Mouse (Mus musculus) C2C12 (cell line): ENCODE measurements around the gene 4921507P07Rik. TPM values are rescaled to one million over a fixed set of nuclear protein-coding genes. Genes with fewer than 3 reads are reported as not detected.
A peak's percentile ranks its signal among the peaks of the same experiment; 100 is the strongest.
"Not testable (repeated sequence)": the region's sequence is repeated elsewhere in the genome, so short reads cannot be mapped to it uniquely, and the experiment has no call there.

Experiments
- H3K27me3 ChIP-seq: one replicate; pipeline ENCODE4 v1.6.1; 2011; ENCODE audit not compliant: control insufficient read depth, insufficient read depth, insufficient read length
- H3K36me3 ChIP-seq: one replicate; pipeline ENCODE4 v1.6.1; 2011; ENCODE audit not compliant: control insufficient read depth, insufficient read depth
- H3K4me3 ChIP-seq: one replicate; pipeline ENCODE4 v1.5.1; 2011; ENCODE audit warnings: mild to moderate bottlenecking, control low read depth; ENCODE audit not compliant: poor library complexity, insufficient read depth, severe bottlenecking
- H3K79me2 ChIP-seq: one replicate; pipeline ENCODE4 v1.6.1; 2011; ENCODE audit not compliant: control insufficient read depth, insufficient read depth
- H3K79me3 ChIP-seq: one replicate; pipeline ENCODE4 v1.6.1; 2011; ENCODE audit warnings: low read depth, control low read depth
- H3ac ChIP-seq: one replicate; pipeline ENCODE3; 2011; ENCODE audit warnings: low read depth; ENCODE audit not compliant: control insufficient read depth, insufficient read length
- CEBPB ChIP-seq: IDR thresholded peaks from one replicate; pipeline ENCODE4 v1.6.1; 2011; ENCODE audit warnings: low read depth, mild to moderate bottlenecking, control low read depth, moderate library complexity
- CTCF ChIP-seq: IDR thresholded peaks from one replicate; pipeline ENCODE4 v1.5.1; 2011; ENCODE audit not compliant: control insufficient read depth, insufficient read depth, insufficient read length
- FOSL1 ChIP-seq: IDR thresholded peaks from one replicate; pipeline ENCODE4 v1.8.0; 2011; ENCODE audit warnings: mild to moderate bottlenecking, low read length; ENCODE audit not compliant: poor library complexity, insufficient read depth, severe bottlenecking
- MAX ChIP-seq: IDR thresholded peaks from one replicate; pipeline ENCODE4 v1.6.1; 2011; ENCODE audit warnings: mild to moderate bottlenecking, control low read depth
- MYOD1 ChIP-seq: IDR thresholded peaks from one replicate; pipeline ENCODE4 v1.6.1; 2011; ENCODE audit warnings: low read depth; ENCODE audit not compliant: control insufficient read depth, insufficient read length
- MYOG ChIP-seq: IDR thresholded peaks from one replicate; pipeline ENCODE4 v1.6.1; 2011; ENCODE audit not compliant: control insufficient read depth, insufficient read length; ENCODE audit errors: extremely low read depth
- USF1 ChIP-seq: IDR thresholded peaks from one replicate; pipeline ENCODE4 v1.6.1; 2011; ENCODE audit warnings: low read depth, mild to moderate bottlenecking, control low read depth, moderate library complexity
- long read RNA-seq, 2 experiments: library from polyadenylated mRNA; unstranded; transcript quantifications; one replicate each; pipeline ENCODE4 v2.0.0; 2019 to 2020
- polyA plus RNA-seq: library from polyadenylated mRNA; unstranded; fragments of >200 nt; fragmentation: generic; extraction: Trizol; gene quantifications from one replicate; pipeline ENCODE4 v1.2.1, GENCODE M21; 2012; ENCODE audit warnings: missing spikeins

Gene 4921507P07Rik
- polyA plus RNA-seq: not detected
- long read RNA-seq, experiment 1: 0 reads
- long read RNA-seq, experiment 2: 0 reads

GRCm38 (mm10) chr6:50596301-50597211 is at the start of gene 4921507P07Rik:
4921507P07Rik (minus strand) TSS chr6:50596632.
- TF ChIP-seq CTCF: peak; percentile 58
- TF ChIP-seq MAX: no peak
- Histone ChIP-seq H3K36me3 (no peaks in the 10 kb centered on the region), H3ac (no peak within 1 kb of the TSS), H3K27me3 (peaks cover 18% of the 10 kb centered on the region), H3K79me2 (no peaks in the 10 kb centered on the region), H3K79me3 (no peaks in the 10 kb centered on the region), H3K4me3 (no peak within 1 kb of the TSS)

DNA sequence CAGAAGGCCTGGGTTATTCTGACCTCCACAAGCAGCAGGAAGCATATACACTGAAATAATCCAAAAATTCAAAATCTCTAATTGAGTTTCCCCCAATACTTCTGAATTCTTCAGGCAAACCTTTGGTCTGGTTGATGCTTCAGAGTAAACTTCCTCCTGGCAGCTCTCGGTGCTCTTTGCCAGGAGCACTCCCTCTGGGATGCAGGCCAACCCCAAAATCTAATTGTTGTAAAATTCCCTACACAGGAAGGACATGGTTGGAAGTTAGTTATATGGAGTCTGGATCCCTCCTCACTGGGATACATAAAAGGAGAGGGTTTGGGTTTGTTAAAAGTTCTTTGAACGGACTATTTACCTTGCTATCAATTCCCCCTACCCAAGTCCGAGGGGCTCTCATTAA is 48.3 kb upstream of the 4921507P07Rik start:
- H3K79me3 ChIP-seq: no peaks in the 10 kb centered on the region
- no peaks in the 10 kb centered on the region for H3K36me3 ChIP-seq
- no peak overlapping the region for H3ac ChIP-seq
- TF ChIP-seq MAX (no peak), USF1 (no peak), CTCF (no peak), MYOD1 (no peak), CEBPB (no peak), MYOG (no peak), FOSL1 (no peak)
- no peak overlapping the region for H3K4me3 ChIP-seq
- H3K27me3 ChIP-seq: peaks cover 30% of the 10 kb centered on the region
- no peaks in the 10 kb centered on the region for H3K79me2 ChIP-seq

DNA sequence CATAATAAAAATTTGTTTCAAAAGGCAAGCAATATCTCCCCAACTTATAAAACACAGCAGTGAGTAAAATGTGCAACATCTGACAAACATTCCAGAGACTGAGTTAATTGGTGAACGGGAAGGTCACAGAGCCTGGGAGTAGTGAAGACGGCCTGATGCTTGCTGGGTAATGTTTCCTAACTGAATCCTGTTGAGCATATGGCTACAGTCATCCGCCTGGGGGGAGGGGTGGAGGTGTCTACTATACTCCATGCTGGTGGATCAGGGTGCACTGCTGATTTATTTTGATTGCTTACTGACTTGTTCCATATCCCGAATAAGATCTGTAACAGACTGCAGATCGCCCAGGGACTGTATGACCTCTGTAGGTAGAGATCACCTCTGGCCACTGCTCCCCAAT is 45.5 kb upstream of the 4921507P07Rik start:
- Histone ChIP-seq H3K36me3 (no peaks in the 10 kb centered on the region), H3K27me3 (peaks cover 28% of the 10 kb centered on the region), H3K79me3 (no peaks in the 10 kb centered on the region), H3K79me2 (no peaks in the 10 kb centered on the region), H3ac (no peak overlapping the region), H3K4me3 (no peak overlapping the region)
- TF ChIP-seq CTCF (no peak), FOSL1 (no peak), CEBPB (no peak), MYOG (no peak), USF1 (no peak), MYOD1 (no peak), MAX (no peak)

GRCm38 (mm10) chr6:50640377-50640776 is 43.9 kb upstream of the 4921507P07Rik start:
- H3ac ChIP-seq: no peak overlapping the region
- H3K79me3 ChIP-seq: no peaks in the 10 kb centered on the region
- peaks cover 26% of the 10 kb centered on the region for H3K27me3 ChIP-seq
- no peak overlapping the region for H3K4me3 ChIP-seq
- no peaks in the 10 kb centered on the region for H3K79me2 ChIP-seq
- H3K36me3 ChIP-seq: no peaks in the 10 kb centered on the region
- no peak for TF ChIP-seq MAX
- TF ChIP-seq FOSL1: no peak
- TF ChIP-seq MYOG: no peak
- no peak for TF ChIP-seq CEBPB
- no peak for TF ChIP-seq USF1
- TF ChIP-seq CTCF: no peak
- TF ChIP-seq MYOD1: no peak

GRCm38 (mm10) chr6:50639656-50640055 is 43.2 kb upstream of the 4921507P07Rik start:
- Histone ChIP-seq H3K4me3 (no peak overlapping the region), H3K79me2 (no peaks in the 10 kb centered on the region), H3ac (no peak overlapping the region), H3K79me3 (no peaks in the 10 kb centered on the region), H3K27me3 (peaks cover 26% of the 10 kb centered on the region), H3K36me3 (no peaks in the 10 kb centered on the region)
- no peak for TF ChIP-seq USF1

- H3K4me3 ChIP-seq, H3K27me3 ChIP-seq, H3K36me3 ChIP-seq, H3ac ChIP-seq, H3K79me3 ChIP-seq, H3K79me2 ChIP-seq: not testable (repeated sequence)
Observed at GRCm38 (mm10) chr6:50626170-50626569, 29.7 kb upstream of the 4921507P07Rik start.

DNA sequence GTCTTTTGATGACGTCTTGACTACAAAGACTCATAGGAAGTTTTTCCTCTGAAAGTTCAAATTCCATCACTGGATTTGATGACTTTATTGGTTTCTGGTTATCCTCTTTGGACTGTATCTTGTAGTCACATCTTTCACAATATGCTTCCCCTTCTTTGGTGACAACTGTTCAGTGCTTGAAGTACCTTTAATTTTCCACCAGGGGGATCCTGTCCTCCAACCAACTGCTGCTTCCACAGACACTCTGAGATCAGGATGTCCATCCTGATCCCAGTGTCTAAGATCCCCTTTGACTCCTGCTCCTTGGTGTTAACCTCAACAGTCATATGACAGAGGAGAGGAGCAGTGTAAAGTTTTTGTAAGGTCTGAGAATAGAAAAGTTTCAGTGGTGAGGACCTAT is 21.8 kb upstream of the 4921507P07Rik start:
- H3K27me3 ChIP-seq, H3K79me3 ChIP-seq, H3K79me2 ChIP-seq, H3ac ChIP-seq, H3K36me3 ChIP-seq, H3K4me3 ChIP-seq: not testable (repeated sequence)
